Comparison of ENCODE assay signal across 30 mouse cellular contexts in the genomic region with DNA sequence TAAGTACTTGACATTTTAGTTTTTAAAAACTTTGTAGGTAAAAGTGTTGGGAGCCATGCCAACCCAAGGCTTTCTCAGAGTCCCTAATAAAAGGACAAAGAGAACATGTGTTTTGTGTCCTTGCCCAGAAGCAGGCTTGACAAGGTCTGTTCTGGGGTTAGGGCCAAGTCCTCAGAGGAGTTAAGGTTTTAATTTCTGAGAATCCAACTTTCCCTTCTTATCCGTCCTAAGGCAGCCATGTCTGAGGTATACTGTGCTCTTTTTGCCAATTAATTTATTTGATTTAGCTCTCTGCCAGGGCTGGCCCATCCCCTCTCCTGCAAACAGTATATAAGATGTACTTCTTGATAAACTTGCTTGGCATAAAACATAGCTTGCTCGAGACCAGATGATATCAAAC. TPM values are rescaled to one million over a fixed set of nuclear protein-coding genes. Genes with fewer than 3 reads are reported as not detected.
DNase-seq lines count a peak whose midpoint lies in the region; ATAC-seq and TF ChIP-seq lines count a peak whose summit lies in the region.
"Had no signal": no experiment of that assay in that cellular context is flagged by ENCODE, and none has a peak within 500 bp of the region (broad histone marks: within the 10 kb centered on the region; RNA-seq: fewer than 3 reads in every experiment).

No protein-coding gene starts in this region.

- no peak overlapping the region for H3K9ac ChIP-seq in embryonic facial prominence, embryonic 14.5 days (ENCODE audit: low read depth, low read length)
- no peak overlapping the region for H3K9ac ChIP-seq in lung, postnatal 0 days (replicated peaks; ENCODE audit: low read depth)
- H3K9ac ChIP-seq in embryonic facial prominence, embryonic 15.5 days = no peak overlapping the region
- H3K9ac ChIP-seq: limb, embryonic 12.5 days; liver, embryonic 13.5 days; midbrain, embryonic 12.5 days; neural tube, embryonic 15.5 days had no signal

- ATAC-seq in embryonic facial prominence, embryonic 14.5 days (ENCODE audit: low read depth) = peak; percentile 85
- ATAC-seq in lung, postnatal 0 days = no peak
- ATAC-seq in embryonic facial prominence, embryonic 15.5 days (ENCODE audit: insufficient number of reproducible peaks, low FRiP score, low TSS enrichment, low read depth) = peak; percentile 43; the same call in 1 of the 2 replicates
- ATAC-seq: hindbrain, embryonic 16.5 days; intestine, embryonic 16.5 days; Patski had no signal

- H3K4me3 ChIP-seq in embryonic facial prominence, embryonic 14.5 days (ENCODE audit: low read depth, low read length) = no peak overlapping the region
- H3K4me3 ChIP-seq in embryonic facial prominence, embryonic 10.5 days = no peak overlapping the region
- no peak overlapping the region for H3K4me3 ChIP-seq in lung, postnatal 0 days (ENCODE audit: low read depth, low read length)
- no peak overlapping the region for H3K4me3 ChIP-seq in embryonic facial prominence, embryonic 15.5 days (replicated peaks)
- H3K4me3 ChIP-seq: layer of hippocampus, adult 2 months; limb, embryonic 12.5 days; liver, embryonic 13.5 days; midbrain, embryonic 12.5 days; neural tube, embryonic 15.5 days had no signal

- DNase-seq in embryonic facial prominence, embryonic 14.5 days (ENCODE audit: low spot score) = peak; percentile 45
- DNase-seq in embryonic facial prominence, embryonic 10.5 days (ENCODE audit: low spot score) = no peak
- peak; percentile 33 for DNase-seq in lung, postnatal 0 days (ENCODE audit: low spot score)
- DNase-seq in lung, postnatal 36 days = no peak
- DNase-seq in testis, postnatal 10 days (ENCODE audit: low spot score) = peak; percentile 43
- DNase-seq in frontal cortex, postnatal 14 days (ENCODE audit: low spot score in 2 of 2) = no peak
- no peak for DNase-seq in cerebellum, adult 9-10 months
- DNase-seq: adrenal gland, adult 8-10 months; cerebellum, adult 2 months; cerebellum, postnatal 36 days; embryo, embryonic 11 days; gastrocnemius, postnatal 36 days; kidney, adult 9 months; kidney, postnatal 25 days; layer of hippocampus, postnatal 36 days; liver, embryonic 13.5 days; lung, adult 2 months; thymus, adult 18-20 months; thymus, postnatal 4 days had no signal

- no peaks in the 10 kb centered on the region for H3K4me1 ChIP-seq in embryonic facial prominence, embryonic 14.5 days (ENCODE audit: control insufficient read depth, insufficient read depth, low read length)
- H3K4me1 ChIP-seq in embryonic facial prominence, embryonic 10.5 days = no peaks in the 10 kb centered on the region
- no peaks in the 10 kb centered on the region for H3K4me1 ChIP-seq in lung, postnatal 0 days (ENCODE audit: insufficient read depth, low read depth, low read length)
- no peaks in the 10 kb centered on the region for H3K4me1 ChIP-seq in embryonic facial prominence, embryonic 15.5 days
- H3K4me1 ChIP-seq: limb, embryonic 12.5 days; liver, embryonic 13.5 days; midbrain, embryonic 12.5 days; neural tube, embryonic 15.5 days had no signal

- WGBS in embryonic facial prominence, embryonic 14.5 days = 57% methylated on average over 2 of the region's 2 CpGs
- WGBS in embryonic facial prominence, embryonic 10.5 days = 84% methylated on average over 2 of the region's 2 CpGs
- WGBS in lung, postnatal 0 days = 43% methylated on average over 2 of the region's 2 CpGs
- 60% methylated on average over 2 of the region's 2 CpGs for WGBS in embryonic facial prominence, embryonic 15.5 days

- TF ChIP-seq CTCF in lung, postnatal 0 days (IDR thresholded peaks at IDR 0.05) = no peak

- H3K36me3 ChIP-seq in embryonic facial prominence, embryonic 14.5 days (ENCODE audit: control insufficient read depth, insufficient read depth, low read length) = no peaks in the 10 kb centered on the region
- H3K36me3 ChIP-seq in embryonic facial prominence, embryonic 10.5 days (replicated peaks) = no peaks in the 10 kb centered on the region
- H3K36me3 ChIP-seq in lung, postnatal 0 days (ENCODE audit: insufficient read depth, low read length) = no peaks in the 10 kb centered on the region
- H3K36me3 ChIP-seq in embryonic facial prominence, embryonic 15.5 days = no peaks in the 10 kb centered on the region
- H3K36me3 ChIP-seq: limb, embryonic 12.5 days; liver, embryonic 13.5 days; midbrain, embryonic 12.5 days; neural tube, embryonic 15.5 days had no signal

- no peak overlapping the region for H3K27ac ChIP-seq in embryonic facial prominence, embryonic 14.5 days (replicated peaks; ENCODE audit: low read depth, low read length)
- H3K27ac ChIP-seq in embryonic facial prominence, embryonic 10.5 days (replicated peaks) = no peak overlapping the region
- H3K27ac ChIP-seq in lung, postnatal 0 days (ENCODE audit: low read length) = no peak overlapping the region
- no peak overlapping the region for H3K27ac ChIP-seq in embryonic facial prominence, embryonic 15.5 days (replicated peaks)
- H3K27ac ChIP-seq: layer of hippocampus, adult 2 months; limb, embryonic 12.5 days; liver, embryonic 13.5 days; midbrain, embryonic 12.5 days; neural tube, embryonic 15.5 days had no signal

- H3K4me2 ChIP-seq in embryonic facial prominence, embryonic 14.5 days (ENCODE audit: low read depth, low read length) = no peak overlapping the region
- H3K4me2 ChIP-seq in lung, postnatal 0 days (replicated peaks; ENCODE audit: low read depth, low read length) = no peak overlapping the region
- no peak overlapping the region for H3K4me2 ChIP-seq in embryonic facial prominence, embryonic 15.5 days (replicated peaks)
- H3K4me2 ChIP-seq: limb, embryonic 12.5 days; liver, embryonic 13.5 days; midbrain, embryonic 12.5 days; neural tube, embryonic 15.5 days had no signal

- no peaks in the 10 kb centered on the region for H3K9me3 ChIP-seq in embryonic facial prominence, embryonic 14.5 days (ENCODE audit: control insufficient read depth, low read length)
- H3K9me3 ChIP-seq in embryonic facial prominence, embryonic 10.5 days = no peaks in the 10 kb centered on the region
- H3K9me3 ChIP-seq in lung, postnatal 0 days (ENCODE audit: low read length) = no peaks in the 10 kb centered on the region
- no peaks in the 10 kb centered on the region for H3K9me3 ChIP-seq in embryonic facial prominence, embryonic 15.5 days (replicated peaks)
- H3K9me3 ChIP-seq: limb, embryonic 12.5 days; liver, embryonic 13.5 days; midbrain, embryonic 12.5 days; neural tube, embryonic 15.5 days had no signal

- H3K27me3 ChIP-seq in embryonic facial prominence, embryonic 14.5 days (replicated peaks; ENCODE audit: control insufficient read depth, insufficient read depth, low read length) = no peaks in the 10 kb centered on the region
- H3K27me3 ChIP-seq in embryonic facial prominence, embryonic 10.5 days (replicated peaks; ENCODE audit: low read depth, poor library complexity, severe bottlenecking) = no peaks in the 10 kb centered on the region
- H3K27me3 ChIP-seq in lung, postnatal 0 days (replicated peaks; ENCODE audit: insufficient read depth, low read length) = no peaks in the 10 kb centered on the region
- no peaks in the 10 kb centered on the region for H3K27me3 ChIP-seq in embryonic facial prominence, embryonic 15.5 days
- H3K27me3 ChIP-seq: limb, embryonic 12.5 days; liver, embryonic 13.5 days; midbrain, embryonic 12.5 days; neural tube, embryonic 15.5 days had no signal

- no peak for TF ChIP-seq EP300 in lung, postnatal 0 days (IDR thresholded peaks at IDR 0.05)

RNA-seq across cellular contexts. Expression of a gene that starts 11.6 kb away (rescaled TPM):
- polyA plus RNA-seq in embryonic facial prominence, embryonic 14.5 days (2014; fragmentation: Nextera tagmentation; extraction: Ambion mirVana) = not detected in 2 replicates
- polyA plus RNA-seq in embryonic facial prominence, embryonic 10.5 days (2016; fragmentation: Nextera tagmentation; extraction: Ambion mirVana) = not detected in 2 replicates
- not detected in 2 replicates for polyA plus RNA-seq in lung, postnatal 0 days (2015; fragmentation: Nextera tagmentation; extraction: Ambion mirVana)
- polyA plus RNA-seq in embryonic facial prominence, embryonic 15.5 days (2015; fragmentation: Nextera tagmentation; extraction: Ambion mirVana) = not detected in 2 replicates
- polyA plus RNA-seq: cerebellum, adult 2 months; forebrain, embryonic 11.5 days; heart, embryonic 16.5 days; hindbrain, embryonic 16.5 days; intestine, embryonic 16.5 days; limb, embryonic 12.5 days; liver, embryonic 13.5 days; lung, adult 2 months; midbrain, embryonic 12.5 days; neural tube, embryonic 15.5 days; Patski; small intestine, adult 2 months had no signal

RNA-seq across cellular contexts. Expression of a gene that starts 38.2 kb away (rescaled TPM):
- not detected in 2 replicates for polyA plus RNA-seq in embryonic facial prominence, embryonic 14.5 days (2014; fragmentation: Nextera tagmentation; extraction: Ambion mirVana)
- not detected in 2 replicates for polyA plus RNA-seq in embryonic facial prominence, embryonic 10.5 days (2016; fragmentation: Nextera tagmentation; extraction: Ambion mirVana)
- not detected in 2 replicates for polyA plus RNA-seq in lung, postnatal 0 days (2015; fragmentation: Nextera tagmentation; extraction: Ambion mirVana)
- not detected in 2 replicates for polyA plus RNA-seq in embryonic facial prominence, embryonic 15.5 days (2015; fragmentation: Nextera tagmentation; extraction: Ambion mirVana)
- polyA plus RNA-seq: cerebellum, adult 2 months; forebrain, embryonic 11.5 days; heart, embryonic 16.5 days; hindbrain, embryonic 16.5 days; intestine, embryonic 16.5 days; limb, embryonic 12.5 days; liver, embryonic 13.5 days; lung, adult 2 months; midbrain, embryonic 12.5 days; neural tube, embryonic 15.5 days; Patski; small intestine, adult 2 months had no signal

RNA-seq across cellular contexts. Expression of a gene that starts 45.4 kb away (rescaled TPM):
- polyA plus RNA-seq in embryonic facial prominence, embryonic 14.5 days (2014; fragmentation: Nextera tagmentation; extraction: Ambion mirVana) = 29.8 and 33.0 TPM in 2 replicates
- polyA plus RNA-seq in embryonic facial prominence, embryonic 10.5 days (2016; fragmentation: Nextera tagmentation; extraction: Ambion mirVana) = 52.4 and 54.9 TPM in 2 replicates
- polyA plus RNA-seq in lung, postnatal 0 days (2015; fragmentation: Nextera tagmentation; extraction: Ambion mirVana) = 3.4 and 4.0 TPM in 2 replicates
- polyA plus RNA-seq in embryonic facial prominence, embryonic 15.5 days (2015; fragmentation: Nextera tagmentation; extraction: Ambion mirVana) = 26.8 and 30.4 TPM in 2 replicates

Comparison
In these comparisons a context has a peak if more than half of its experiments do, and no peak if none do; other contexts are left out.
1. DNase-seq: peak in embryonic facial prominence, embryonic 14.5 days (single experiment), lung, postnatal 0 days (single experiment) and testis, postnatal 10 days (single experiment); none in embryonic facial prominence, embryonic 10.5 days (single experiment), lung, postnatal 36 days (single experiment), frontal cortex, postnatal 14 days (0 of 2) and cerebellum, adult 9-10 months (single experiment).